11 mouse cellular contexts compared by ENCODE assay signal in the genomic region with DNA sequence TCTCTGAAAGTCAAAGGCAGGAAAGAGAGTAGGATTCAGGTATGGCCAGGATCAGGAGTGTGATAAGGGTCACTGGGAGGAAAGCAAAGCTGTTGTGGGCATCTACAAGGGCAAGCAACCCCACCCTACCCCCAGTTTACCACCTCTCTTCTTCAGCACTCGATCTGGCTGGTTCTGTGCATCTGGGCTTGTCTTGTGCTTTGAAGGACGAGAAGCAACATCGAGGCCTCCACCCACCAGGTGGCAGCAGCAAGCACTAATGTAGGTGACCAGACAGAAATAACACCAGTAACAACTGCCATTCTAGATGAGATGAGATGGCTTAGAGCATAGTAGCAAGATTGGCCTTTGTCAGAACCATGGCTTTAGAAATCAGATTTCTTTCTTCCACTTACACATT.
DNase-seq lines count a peak whose midpoint lies in the region; ATAC-seq and TF ChIP-seq lines count a peak whose summit lies in the region.
"Had no signal": no experiment of that assay in that cellular context is flagged by ENCODE, and none has a peak within 500 bp of the region (broad histone marks: within the 10 kb centered on the region; RNA-seq: fewer than 3 reads in every experiment).

No protein-coding gene starts in this region.

- WGBS in heart, embryonic 12.5 days: 82% methylated on average over 3 of the region's 3 CpGs
- 86% methylated on average over 3 of the region's 3 CpGs for WGBS in lung, postnatal 0 days

- no peak for ATAC-seq in heart, embryonic 12.5 days (ENCODE audit: insufficient number of reproducible peaks, low FRiP score)
- ATAC-seq in lung, postnatal 0 days: no peak

- H3K27ac ChIP-seq in heart, embryonic 12.5 days (ENCODE audit: poor library complexity, severe bottlenecking): no peak overlapping the region
- no peak overlapping the region for H3K27ac ChIP-seq in lung, postnatal 0 days (ENCODE audit: low read length)

- H3K4me1 ChIP-seq in heart, embryonic 12.5 days (replicated peaks): no peaks in the 10 kb centered on the region
- no peaks in the 10 kb centered on the region for H3K4me1 ChIP-seq in lung, postnatal 0 days (ENCODE audit: insufficient read depth, low read depth, low read length)

- H3K27me3 ChIP-seq in heart, embryonic 12.5 days (replicated peaks): no peaks in the 10 kb centered on the region
- no peaks in the 10 kb centered on the region for H3K27me3 ChIP-seq in lung, postnatal 0 days (replicated peaks; ENCODE audit: insufficient read depth, low read length)

- peak; percentile 56 for TF ChIP-seq CTCF in lung, postnatal 0 days (IDR thresholded peaks at IDR 0.05)

- DNase-seq in heart, postnatal 4 days: peak; percentile 40
- peak; percentile 12 for DNase-seq in ovary, postnatal 36 days (ENCODE audit: low spot score)
- no peak for DNase-seq in ovary, adult 18-20 months (ENCODE audit: low spot score)
- DNase-seq in adrenal gland, adult 18-20 months (ENCODE audit: low spot score in 2 of 2): peak; percentile 20 to 22
- no peak for DNase-seq in lung, postnatal 0 days (ENCODE audit: low spot score)
- no peak for DNase-seq in urinary bladder, postnatal 25 days (ENCODE audit: low spot score)
- DNase-seq in thymus, postnatal 14 days: no peak
- DNase-seq: cerebellum, postnatal 25 days; thymus, postnatal 25 days had no signal

- no peaks in the 10 kb centered on the region for H3K9me3 ChIP-seq in heart, embryonic 12.5 days (replicated peaks)
- H3K9me3 ChIP-seq in lung, postnatal 0 days (ENCODE audit: low read length): no peaks in the 10 kb centered on the region

- H3K36me3 ChIP-seq in heart, embryonic 12.5 days: no peaks in the 10 kb centered on the region
- H3K36me3 ChIP-seq in lung, postnatal 0 days (ENCODE audit: insufficient read depth, low read length): no peaks in the 10 kb centered on the region

- TF ChIP-seq EP300 in lung, postnatal 0 days (IDR thresholded peaks at IDR 0.05): no peak

- no peak overlapping the region for H3K4me2 ChIP-seq in heart, embryonic 12.5 days
- no peak overlapping the region for H3K4me2 ChIP-seq in lung, postnatal 0 days (replicated peaks; ENCODE audit: low read depth, low read length)
- H3K4me2 ChIP-seq: midbrain, embryonic 11.5 days had no signal

- H3K9ac ChIP-seq in heart, embryonic 12.5 days: no peak overlapping the region
- H3K9ac ChIP-seq in lung, postnatal 0 days (replicated peaks; ENCODE audit: low read depth): no peak overlapping the region

- no peak overlapping the region for H3K4me3 ChIP-seq in heart, embryonic 12.5 days
- no peak overlapping the region for H3K4me3 ChIP-seq in lung, postnatal 0 days (ENCODE audit: low read depth, low read length)

Comparison
In these comparisons a context has a peak if more than half of its experiments do, and no peak if none do; other contexts are left out.
1. DNase-seq: peak in heart, postnatal 4 days (single experiment), ovary, postnatal 36 days (single experiment) and adrenal gland, adult 18-20 months (2 of 2); none in ovary, adult 18-20 months (single experiment), lung, postnatal 0 days (single experiment), urinary bladder, postnatal 25 days (single experiment) and thymus, postnatal 14 days (single experiment).